Mouse (Mus musculus): ENCODE data around the gene Ralgps1. TPM values are rescaled to one million over a fixed set of nuclear protein-coding genes. Genes with fewer than 3 reads are reported as not detected.

Gene Ralgps1
- total RNA-seq, 2 experiments from 2014 or later, result 60.3 to 64.5 TPM

DNA sequence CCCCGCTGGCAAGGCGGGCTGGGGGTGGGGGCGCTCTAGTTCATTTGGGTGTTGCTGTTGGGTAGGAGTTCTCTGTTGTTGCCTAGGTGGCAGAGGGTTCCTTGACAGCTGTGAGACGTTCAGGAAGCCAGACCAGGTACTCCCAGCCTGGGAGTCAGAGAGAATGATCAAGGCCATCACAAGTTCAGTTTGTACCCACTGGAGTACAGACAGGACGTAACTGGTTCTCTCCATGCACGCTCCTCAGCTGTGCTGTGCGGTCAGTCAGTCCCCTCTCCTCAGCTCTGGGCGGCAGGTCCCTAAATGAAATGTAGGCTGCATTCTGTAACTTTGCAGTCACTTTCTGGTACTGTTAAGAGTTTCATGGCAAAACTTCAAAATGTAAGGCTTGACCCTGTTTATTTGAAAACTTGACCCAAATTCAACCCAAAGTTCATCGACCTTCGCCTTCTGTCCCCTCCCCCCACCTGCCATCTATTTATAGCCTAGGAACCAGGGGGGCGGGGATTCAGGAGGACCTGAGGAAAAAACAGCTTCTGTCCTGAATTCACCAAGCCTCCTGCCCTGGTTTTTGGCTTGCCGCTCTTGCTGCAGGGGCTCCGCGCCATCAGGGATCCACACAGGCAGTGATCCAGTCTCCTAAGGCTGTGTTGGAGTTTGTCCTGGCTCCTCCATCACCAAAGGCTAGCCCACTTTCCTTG is 170.8 kb downstream of the Ralgps1 start:
- no peak for DNase-seq (ENCODE audit: low spot score in 2 of 2)
- intact Hi-C loops (cut with DNase I), result no loop called here

DNA sequence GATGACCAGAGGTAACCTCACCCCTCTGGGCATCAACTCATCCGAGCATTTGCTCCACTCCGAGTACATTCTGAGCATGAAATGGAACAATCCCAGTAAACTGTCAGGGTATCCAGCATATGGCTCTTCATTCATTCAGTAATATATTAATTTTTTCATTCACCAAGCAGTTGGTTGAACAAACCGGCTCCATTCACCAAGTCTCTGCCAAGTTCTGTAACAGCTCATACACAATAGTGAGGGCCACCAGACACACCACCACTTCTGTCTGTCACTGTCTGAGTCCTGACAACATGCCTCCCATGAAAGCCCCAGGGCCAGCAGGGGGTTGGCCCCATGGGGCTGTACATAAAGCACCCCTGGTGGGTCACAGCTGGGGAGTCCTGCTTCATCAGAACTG is 181.3 kb downstream of the Ralgps1 start:
- no peak for DNase-seq (ENCODE audit: low spot score in 2 of 2)
- intact Hi-C loops (cut with DNase I), result no loop called here

DNA sequence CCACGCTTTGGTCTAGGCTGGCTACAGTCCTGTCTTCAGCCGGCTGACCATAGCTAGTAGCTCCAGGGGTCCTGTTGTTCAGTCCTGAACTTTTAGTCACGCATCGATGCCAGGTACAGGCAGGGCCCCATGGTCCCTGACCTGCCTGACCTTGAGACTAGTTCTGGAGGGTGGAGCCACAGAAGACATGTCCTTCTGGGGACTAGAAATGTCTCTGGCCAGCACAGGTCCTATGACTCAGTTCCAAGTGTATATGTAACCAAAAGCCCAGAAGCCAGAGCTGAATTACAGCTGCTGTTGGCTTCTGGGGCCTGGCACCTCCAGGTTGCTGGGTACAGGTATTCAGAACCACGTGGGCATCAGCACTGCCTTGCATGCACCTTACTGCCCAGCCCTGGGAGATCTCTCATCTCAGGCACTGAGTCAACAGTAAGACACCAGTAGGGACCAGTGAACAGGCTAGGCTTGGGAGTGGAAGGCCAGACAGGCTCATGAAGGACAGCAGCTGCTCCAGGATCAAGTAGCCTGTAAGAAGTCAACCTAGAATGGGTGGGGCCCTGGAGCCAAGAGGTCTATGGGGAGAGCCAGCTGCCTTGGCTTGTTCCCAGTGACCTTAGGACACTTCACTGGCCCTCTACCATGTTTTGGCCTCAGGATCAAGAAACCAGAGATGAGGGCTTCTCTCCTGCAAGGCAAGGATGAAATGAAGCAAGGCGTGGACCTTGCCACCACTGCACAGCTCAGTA is 182.2 kb downstream of the Ralgps1 start:
- intact Hi-C loops (cut with DNase I), result no loop called here
- no peak for DNase-seq (ENCODE audit: low spot score in 2 of 2)

DNA sequence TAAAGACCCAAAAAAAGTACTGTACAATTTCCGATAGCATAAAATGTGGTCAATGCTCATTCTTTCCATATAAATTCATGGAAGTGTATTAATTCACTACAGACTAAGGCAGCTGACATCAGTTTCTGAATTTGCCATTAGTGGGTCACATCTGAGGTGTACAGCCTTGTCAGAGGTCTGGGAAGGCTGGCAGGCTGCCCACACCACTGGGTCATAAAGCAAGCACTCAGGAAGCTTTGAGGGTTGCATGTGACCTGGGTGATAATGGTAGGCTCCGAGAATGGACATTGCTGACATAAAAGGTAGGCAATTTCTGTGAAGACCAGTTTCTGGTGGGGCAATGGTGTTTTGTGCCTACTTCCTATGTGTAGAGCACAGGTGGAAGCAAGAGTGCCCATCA is 183.4 kb downstream of the Ralgps1 start:
- no peak for DNase-seq (ENCODE audit: low spot score in 2 of 2)
- intact Hi-C loops (cut with DNase I), result no loop called here

DNA sequence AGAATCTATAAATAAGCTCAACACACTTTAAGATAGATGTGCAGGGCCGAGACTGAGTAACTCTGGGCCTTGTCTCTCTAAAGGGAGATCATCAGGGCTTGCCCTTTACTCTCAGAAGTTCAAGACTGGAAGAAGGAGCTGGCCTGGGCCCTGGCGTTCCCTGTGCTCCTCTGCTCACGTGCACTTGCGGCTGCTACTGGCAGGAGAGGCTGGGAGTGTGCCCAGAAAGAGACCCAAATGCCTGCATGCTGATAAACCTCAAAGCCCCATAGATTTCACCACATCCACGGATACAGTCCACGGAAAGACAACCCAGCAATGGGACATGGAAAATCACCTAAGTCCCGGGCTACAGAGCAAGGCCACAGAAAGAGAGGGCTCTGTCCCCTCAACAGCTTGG is 184.8 kb downstream of the Ralgps1 start:
- intact Hi-C loops (cut with DNase I), result no loop called here
- no peak for DNase-seq (ENCODE audit: low spot score in 2 of 2)

DNA sequence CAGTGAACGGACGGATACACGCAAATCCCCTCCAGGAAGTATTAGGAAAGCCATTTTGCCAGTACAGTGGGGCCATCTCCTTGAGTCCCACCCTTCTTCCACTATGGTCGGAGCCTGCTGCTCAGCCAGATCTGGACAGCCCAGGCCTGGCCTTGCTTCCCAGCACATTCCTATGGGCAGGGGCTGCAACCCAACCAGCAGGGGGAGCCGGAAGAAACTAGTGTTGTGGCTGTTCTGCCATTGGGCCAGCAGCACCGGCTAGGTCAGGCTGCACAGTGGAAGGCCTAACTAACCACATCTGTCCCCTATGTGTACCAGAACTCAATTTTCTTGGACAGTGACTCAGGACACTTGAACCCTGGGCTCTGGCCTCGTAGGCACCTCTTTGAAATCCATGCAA is 186.0 kb downstream of the Ralgps1 start:
- DNase-seq (ENCODE audit: low spot score in 2 of 2), result no peak
- intact Hi-C loops (cut with DNase I), result no loop called here

DNA sequence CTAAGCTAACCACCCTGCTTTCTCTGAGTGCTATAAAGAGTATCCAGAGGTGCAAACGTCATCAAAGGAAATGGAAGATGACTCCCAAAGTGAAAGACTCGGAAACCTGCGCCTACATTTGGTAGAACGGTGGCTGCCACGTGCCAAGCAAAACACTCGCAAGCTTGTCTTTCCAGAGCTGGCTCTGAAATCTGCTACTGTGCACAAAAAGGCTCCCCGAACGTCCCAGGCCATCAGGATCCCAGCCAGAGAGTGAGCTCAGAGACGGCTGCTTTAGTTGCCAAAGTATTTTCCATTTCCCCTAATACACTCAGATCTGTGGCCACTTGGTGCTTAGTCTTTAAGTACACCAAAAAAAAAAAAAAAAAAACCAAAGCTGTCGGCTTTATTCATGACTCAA is 186.6 kb downstream of the Ralgps1 start:
- intact Hi-C loops (cut with DNase I), result no loop called here

DNA sequence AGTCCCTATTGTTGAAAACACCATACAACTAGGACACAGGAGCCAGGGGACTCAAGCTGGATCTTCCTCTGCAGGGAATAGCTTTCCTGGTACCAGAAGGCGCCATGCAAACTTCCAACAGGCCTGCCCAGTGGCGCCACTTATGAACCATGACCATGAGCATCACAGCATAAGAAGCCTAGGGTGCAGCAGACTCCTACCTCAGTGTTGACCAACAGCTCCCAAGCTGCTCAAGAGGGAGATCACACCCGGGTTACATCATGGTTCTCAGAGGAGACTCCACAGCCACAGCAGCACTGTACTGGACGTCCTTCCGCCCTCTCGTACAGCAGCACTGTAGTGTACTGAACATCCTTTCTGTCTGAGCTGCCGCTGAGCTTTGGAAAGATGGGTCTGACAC is 188.0 kb downstream of the Ralgps1 start:
- no peak for DNase-seq (ENCODE audit: low spot score in 2 of 2)
- intact Hi-C loops (cut with DNase I), result no loop called here

More for the DNA sequence above, 186.6 kb downstream of the Ralgps1 start:
- DNase-seq (ENCODE audit: low spot score in 2 of 2), result no peak

DNA sequence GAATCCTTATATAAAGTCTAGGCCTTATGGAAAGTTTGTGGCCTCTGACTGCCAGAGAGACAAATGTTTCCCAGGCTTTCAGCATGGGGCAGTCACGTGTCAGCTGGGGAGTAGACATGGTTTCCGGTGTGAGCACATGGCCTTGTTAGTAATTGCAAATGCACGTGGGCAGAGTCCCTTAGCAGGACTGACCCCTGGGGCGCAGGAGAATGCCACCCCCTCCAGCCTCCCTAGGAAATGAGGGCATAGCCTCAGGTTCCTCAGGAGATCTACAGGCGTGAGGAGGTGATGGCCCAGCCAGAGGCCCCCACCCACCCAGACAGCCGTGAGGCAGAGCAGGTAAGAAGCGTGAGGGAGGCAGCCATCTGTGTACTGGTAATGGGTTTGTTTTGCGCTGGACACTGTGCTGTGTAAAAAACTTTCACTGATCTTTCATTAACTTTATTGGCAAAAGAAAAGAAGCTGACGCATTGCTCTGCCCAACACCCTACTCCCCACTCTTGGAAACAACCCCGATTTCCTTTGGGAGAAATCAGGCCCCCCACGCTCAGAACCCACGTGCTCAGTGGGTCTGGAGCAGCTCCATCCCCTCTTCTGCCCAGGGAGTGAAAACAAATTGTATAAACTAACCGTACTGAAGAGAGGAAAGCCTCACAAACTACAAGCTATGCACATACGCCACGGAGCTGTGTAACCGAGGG is 191.2 kb downstream of the Ralgps1 start:
- DNase-seq (ENCODE audit: low spot score in 2 of 2), result no peak

DNA sequence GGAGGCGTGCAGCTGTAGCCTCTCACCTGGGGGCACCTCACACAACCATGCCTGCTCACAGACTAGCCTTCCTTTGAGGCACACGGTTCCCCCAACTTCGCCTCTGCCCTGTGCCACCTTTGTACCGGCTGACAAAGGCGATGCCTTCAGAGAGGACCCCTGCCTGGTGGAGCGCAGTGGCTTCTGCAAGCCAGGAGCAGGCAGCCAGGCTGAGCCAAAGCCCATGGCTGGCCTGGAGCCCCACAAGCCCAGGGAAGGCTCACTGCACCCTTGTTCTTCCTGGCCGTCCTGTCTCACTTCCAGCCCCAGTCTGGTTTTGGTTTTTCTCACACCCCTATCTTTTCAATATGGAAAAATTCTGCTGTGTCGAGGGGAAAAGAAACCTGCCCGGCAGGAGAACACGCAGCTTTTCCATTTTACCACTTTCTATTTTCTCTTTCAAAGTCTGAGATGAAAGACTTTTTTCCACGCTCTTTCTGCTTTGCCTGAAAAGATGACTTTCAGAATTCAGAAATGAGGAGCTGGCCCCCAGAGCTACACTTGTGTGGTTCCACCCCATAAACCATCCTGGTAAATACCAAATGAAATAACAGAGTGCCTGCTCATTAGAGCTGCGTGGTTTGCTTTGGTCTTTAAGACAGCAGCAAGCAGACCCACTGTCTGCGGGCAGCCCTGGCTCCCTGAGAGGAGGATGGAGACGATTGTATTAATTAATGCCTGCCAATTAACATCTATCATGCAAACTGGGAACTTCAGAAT is 191.9 kb downstream of the Ralgps1 start:
- no peak for DNase-seq (ENCODE audit: low spot score in 2 of 2)
- intact Hi-C loops (cut with DNase I), result no loop called here

More for the DNA sequence above, 191.2 kb downstream of the Ralgps1 start:
- intact Hi-C loops (cut with DNase I), result no loop called here

DNA sequence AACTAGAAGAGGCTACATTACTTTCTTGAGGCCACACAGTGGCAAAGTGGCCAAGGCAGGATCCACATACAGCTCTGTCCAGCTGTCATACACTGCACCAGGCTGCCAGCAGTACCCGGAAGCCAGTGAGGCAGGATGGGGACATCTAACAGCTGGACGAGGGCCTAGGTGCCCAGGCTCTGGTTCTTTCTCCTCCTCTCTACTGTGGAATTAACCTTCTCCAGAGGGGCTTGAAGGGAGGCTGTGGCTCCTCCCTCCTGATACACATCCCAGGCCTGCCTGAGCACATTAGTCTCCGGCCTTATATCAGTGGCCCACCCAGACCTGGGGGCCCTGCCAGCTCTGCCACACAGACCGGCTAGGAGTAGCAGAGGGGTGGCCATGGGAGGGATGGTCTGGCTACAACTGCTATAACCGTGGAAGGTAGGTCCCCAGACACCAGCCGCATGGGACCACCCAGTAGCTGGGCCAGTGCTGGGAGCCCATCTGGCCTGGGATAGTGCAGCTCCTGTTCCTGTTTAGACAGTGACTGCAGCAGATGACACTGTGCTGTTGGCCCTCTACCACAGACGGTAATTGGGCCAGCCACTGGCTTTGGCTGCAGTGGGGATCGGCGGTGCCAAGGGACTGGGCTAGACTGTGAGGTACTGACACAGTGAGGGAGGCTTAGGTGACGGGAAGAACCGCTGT is 192.9 kb downstream of the Ralgps1 start:
- DNase-seq (ENCODE audit: low spot score in 2 of 2), result no peak
- intact Hi-C loops (cut with DNase I), result no loop called here

DNA sequence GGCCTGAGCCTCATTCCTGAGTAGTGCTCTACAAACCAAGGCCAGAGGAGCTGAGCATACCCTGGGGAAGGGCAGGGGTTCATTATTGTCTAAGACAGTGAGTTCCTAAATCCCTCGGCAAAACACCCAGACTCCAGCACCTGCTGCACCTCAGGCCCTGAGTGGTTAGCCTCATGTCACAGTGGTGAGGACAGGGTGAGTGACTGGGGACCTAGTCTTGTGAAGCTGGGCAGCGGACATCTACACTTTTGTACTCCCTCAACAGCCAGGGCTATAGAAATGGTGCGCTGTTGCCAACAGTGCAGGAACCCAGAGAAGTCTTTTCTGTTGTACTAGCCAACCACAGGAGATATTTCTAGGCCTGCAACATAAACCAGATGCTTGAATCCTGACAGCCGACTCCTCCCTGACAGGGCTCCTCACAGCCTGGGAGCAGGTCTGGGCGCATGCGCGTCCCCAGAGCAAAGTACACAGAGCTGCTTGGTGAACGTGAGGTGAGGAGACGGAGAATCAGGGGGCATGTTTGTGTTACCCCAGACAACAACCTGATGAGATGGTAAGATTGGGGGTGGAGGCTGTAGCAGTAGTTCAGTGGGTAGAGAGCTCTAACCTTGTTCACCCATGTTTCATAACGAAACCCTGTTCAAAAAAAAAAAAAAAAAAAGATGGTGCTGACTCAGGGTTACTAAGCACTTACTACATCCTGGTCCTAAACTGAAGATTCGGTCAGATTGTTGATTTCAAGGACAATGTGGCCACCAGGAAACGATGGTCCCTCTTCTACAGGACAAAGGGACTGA is 193.6 kb downstream of the Ralgps1 start:
- intact Hi-C loops (cut with DNase I), result no loop called here
- no peak for DNase-seq (ENCODE audit: low spot score in 2 of 2)

DNA sequence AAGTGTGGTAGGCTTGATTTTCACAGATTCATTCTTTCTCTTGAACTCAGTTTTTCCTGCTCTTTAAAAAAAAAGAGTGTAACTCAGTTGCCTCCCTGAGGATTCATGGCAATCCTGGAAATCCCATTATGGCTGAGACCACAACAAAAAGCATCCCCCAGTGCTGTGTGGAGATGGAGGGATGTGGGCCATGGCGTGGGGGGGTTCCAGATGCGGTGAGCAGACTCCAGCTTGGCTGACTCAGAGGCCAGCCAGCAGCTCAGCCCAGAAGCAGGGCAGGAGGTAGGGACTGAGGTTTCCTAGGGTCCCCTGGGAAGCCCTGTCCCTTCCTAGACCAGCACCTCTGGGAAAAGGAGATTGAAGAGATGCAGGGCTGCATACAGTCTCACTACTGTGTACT is 194.4 kb downstream of the Ralgps1 start:
- no peak for DNase-seq (ENCODE audit: low spot score in 2 of 2)
- intact Hi-C loops (cut with DNase I), result no loop called here

DNA sequence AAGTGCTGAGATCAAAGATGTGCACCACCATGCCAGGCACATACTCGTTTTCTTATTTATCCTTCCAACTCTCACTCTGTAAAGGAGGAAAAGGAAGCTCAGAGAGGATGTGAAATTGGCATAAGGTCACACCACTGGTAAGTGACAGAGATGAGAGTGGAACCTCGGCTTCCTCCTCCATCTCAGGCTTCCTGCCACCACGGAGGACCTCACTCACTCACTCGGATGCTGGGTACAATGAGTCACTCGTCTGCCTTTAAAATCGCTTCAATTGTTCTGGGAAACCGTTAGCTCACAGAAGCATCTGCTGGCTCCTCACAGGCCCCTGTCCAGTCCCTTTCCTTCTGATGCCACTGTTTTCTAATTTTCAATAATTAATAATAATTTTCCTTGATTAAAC is 194.8 kb downstream of the Ralgps1 start:
- no peak for DNase-seq (ENCODE audit: low spot score in 2 of 2)
- intact Hi-C loops (cut with DNase I), result no loop called here

DNA sequence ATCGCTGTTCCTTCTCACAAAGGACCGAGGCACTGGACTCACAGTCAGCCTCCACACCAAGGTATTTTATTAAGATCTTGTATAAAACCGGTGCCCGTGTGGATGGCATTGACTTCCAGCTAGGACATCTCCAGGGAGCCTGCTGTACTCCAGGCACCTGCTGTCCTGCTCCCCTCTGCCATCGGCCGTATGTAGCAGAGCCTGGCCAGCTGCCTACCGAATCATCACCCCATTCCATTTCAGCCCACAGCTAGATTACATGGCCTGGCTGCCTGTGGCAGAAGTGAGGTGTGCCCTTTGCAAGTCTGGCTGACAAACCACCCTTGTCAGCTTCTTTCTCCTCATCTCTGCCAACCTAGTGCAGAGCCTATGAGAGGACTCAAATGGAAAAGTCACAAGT is 197.6 kb downstream of the Ralgps1 start:
- intact Hi-C loops (cut with DNase I), result no loop called here
- no peak for DNase-seq (ENCODE audit: low spot score in 2 of 2)

DNA sequence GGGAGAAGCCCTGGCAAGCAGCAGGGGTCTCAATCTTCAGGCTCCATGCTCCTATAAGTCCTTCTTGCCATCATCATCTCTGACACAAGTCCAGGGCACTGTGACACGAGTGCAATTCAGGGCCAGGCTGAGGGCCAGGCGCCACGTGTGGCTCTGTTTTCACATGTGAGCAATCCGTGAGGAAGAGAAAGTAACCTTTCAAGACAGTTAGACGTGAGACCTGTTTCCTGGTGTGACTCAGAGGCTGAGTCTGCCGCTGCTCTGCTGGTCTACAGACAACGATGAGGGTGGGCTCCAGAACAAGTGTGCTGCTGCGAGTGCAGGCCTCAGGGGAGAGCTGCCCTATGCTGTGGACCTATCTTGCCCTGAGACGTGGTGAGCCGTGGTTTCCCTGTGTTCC is 198.2 kb downstream of the Ralgps1 start:
- intact Hi-C loops (cut with DNase I), result no loop called here
- DNase-seq (ENCODE audit: low spot score in 2 of 2), result no peak

DNA sequence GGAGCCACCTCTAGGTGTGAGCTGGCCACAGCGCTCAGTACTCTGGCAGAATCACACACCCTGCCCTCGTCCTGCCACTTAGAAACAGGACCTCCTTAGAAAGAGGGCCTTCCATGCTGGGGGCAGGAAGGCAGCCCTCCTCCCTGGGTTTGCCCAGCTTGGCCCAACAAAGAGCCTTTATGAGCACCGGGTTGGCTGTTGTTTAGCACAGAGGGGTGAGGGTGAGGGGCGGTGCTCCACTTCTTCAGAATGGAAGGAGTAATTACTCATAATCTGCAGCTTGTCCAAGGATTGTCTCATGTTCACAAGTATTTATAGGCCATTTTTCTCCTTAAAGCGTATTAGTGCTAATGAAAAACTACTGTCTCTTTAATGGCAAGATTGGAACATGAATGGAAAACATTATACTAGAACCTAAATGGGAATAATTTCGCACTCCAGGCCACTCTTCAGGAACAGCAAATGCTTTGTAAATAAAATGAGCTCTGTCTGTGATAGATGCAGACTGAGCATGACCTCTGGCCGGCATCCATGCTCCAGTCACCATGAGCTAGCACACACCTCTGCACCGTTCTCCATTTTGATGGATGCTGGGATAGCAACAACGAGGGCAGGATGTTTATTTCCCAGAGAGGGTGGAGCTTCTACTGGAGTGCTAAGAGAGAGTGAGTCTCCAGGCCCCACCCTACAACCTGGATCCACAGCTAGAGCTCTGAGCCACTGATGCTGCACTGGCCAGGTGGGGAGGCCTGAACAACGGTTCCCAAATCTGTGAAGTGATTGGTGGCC is 200.3 kb downstream of the Ralgps1 start:
- no peak for DNase-seq (ENCODE audit: low spot score in 2 of 2)
- intact Hi-C loops (cut with DNase I), result no loop called here

DNA sequence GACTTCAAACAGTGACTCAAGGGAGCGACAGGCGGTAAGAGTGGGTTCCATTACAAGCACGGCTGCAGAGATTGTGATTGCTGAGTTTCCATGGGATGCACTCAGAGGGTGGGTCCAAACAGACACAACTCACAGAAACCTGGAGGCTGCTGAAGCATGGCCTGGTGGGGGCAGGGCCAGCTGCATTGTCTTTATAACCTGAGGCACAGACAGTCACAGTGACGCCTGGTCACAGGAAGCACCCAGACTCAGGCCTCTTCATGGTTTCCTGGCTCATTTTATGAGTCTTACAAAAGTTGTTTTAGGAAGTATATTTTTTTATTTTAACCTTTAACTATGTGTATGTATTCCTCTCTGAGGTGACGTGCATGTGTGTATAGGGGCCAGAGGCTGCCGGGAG is 201.8 kb downstream of the Ralgps1 start:
- intact Hi-C loops (cut with DNase I), result no loop called here
- no peak for DNase-seq (ENCODE audit: low spot score in 2 of 2)
